Mouse (Mus musculus) liver, embryonic 16.5 days (tissue): ENCODE measurements around the gene Vmn1r43. TPM values are rescaled to one million over a fixed set of nuclear protein-coding genes. Genes with fewer than 3 reads are reported as not detected.
"Not testable (repeated sequence)": the region's sequence is repeated elsewhere in the genome, so short reads cannot be mapped to it uniquely, and the experiment has no call there.

Source experiments
- ATAC-seq: fragments of 200-750 bp; cut with Nextera tagmentation; 2 replicates; pipeline ENCODE4 v1.8.0; 2017; ENCODE audit warnings: low read depth, mild to moderate bottlenecking, moderate number of reproducible peaks, moderate library complexity
- H3K27ac ChIP-seq: fragments of 300-500 bp; sonication (generic); 2 replicates; pipeline ENCODE4 v1.5.1; 2014; ENCODE audit warnings: mild to moderate bottlenecking, low read length
- H3K27me3 ChIP-seq: fragments of 300-500 bp; sonication (generic); 2 replicates; pipeline ENCODE4 v1.6.1; 2014; ENCODE audit warnings: low read depth, low read length, mixed read lengths; ENCODE audit not compliant: control insufficient read depth, insufficient read depth
- H3K36me3 ChIP-seq: fragments of 300-500 bp; sonication (generic); 2 replicates; pipeline ENCODE4 v1.6.1; 2014; ENCODE audit warnings: mild to moderate bottlenecking; ENCODE audit not compliant: control insufficient read depth, insufficient read depth
- H3K4me1 ChIP-seq: fragments of 300-500 bp; sonication (generic); 2 replicates; pipeline ENCODE4 v1.6.1; 2014; ENCODE audit warnings: low read depth, low read length, mixed read lengths; ENCODE audit not compliant: control insufficient read depth
- H3K4me2 ChIP-seq: fragments of 300-500 bp; sonication (generic); 2 replicates; pipeline ENCODE4 v1.6.1; 2014; ENCODE audit warnings: low read depth, low read length, mixed read lengths
- H3K4me3 ChIP-seq: fragments of 300-500 bp; sonication (generic); 2 replicates; pipeline ENCODE4 v1.5.1; 2014; ENCODE audit warnings: low read depth, mild to moderate bottlenecking, low read length
- H3K9ac ChIP-seq: fragments of 300-500 bp; sonication (generic); 2 replicates; pipeline ENCODE4 v1.6.1; 2014; ENCODE audit warnings: low read depth, low read length
- H3K9me3 ChIP-seq: fragments of 300-500 bp; sonication (generic); replicated peaks from 2 replicates; pipeline ENCODE4 v1.6.1; 2016; ENCODE audit warnings: low read length; ENCODE audit not compliant: control insufficient read depth
- WGBS: fragments of 180-500 bp; shearing (Covaris S2); extraction: QIAGEN DNeasy Blood & Tissue Kit; methylation state at CpG from one replicate; pipeline ENCODE4 v1.1.7; 2014; ENCODE audit not compliant: insufficient replicate concordance; 5-methylcytosine and 5-hydroxymethylcytosine counted together
- polyA plus RNA-seq: library from polyadenylated mRNA; unstranded; fragments of >200 nt; fragmentation: Nextera tagmentation; extraction: Ambion mirVana; gene quantifications from 2 replicates; pipeline ENCODE4 v1.2.1, GENCODE M21; 2015

Vmn1r43 gene
- polyA plus RNA-seq = not detected in 2 replicates

- not testable (repeated sequence) for H3K9ac ChIP-seq, H3K27me3 ChIP-seq, H3K27ac ChIP-seq, ATAC-seq, H3K4me2 ChIP-seq, H3K36me3 ChIP-seq, H3K4me3 ChIP-seq, H3K9me3 ChIP-seq, H3K4me1 ChIP-seq
- 67% methylated on average over 3 of the region's 3 CpGs for WGBS
Observed at GRCm38 (mm10) chr6:89876313-89876712, at the start of gene Vmn1r43, which contains the start of gene Vmn1r42. TSS of gene Vmn1r43 (minus strand) at chr6:89876413. TSS of gene Vmn1r42 (minus strand) at chr6:89876413.

DNA sequence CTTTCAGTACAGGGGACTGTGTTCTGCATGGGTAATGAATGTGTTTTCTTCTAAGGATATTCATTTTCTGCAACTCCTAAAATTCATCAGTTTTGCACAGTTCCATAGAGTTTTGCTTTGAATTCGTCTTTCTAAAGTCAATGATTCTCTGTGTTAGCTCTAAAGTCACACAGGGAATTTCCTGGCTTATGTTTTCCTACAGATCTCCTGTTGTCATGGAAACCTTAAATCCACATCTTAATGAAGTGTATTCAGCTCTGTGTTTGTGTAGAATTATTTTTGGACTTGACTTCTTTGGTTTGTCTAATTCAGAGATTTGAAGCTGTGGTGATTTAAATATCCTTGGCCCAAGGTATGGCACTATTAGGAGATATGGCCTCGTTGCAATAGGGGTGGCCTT is 7.6 kb upstream of the Vmn1r43 start:
- no peak for ATAC-seq

GRCm38 (mm10) chr6:89883360-89883759 is 7.1 kb upstream of the Vmn1r43 start, which contains the start of gene Vmn1r44:
TSS of gene Vmn1r44 (plus strand) at chr6:89883660.
- no peak for ATAC-seq

More for the DNA sequence above, 7.6 kb upstream of the Vmn1r43 start:
- Histone ChIP-seq H3K27ac (no peak overlapping the region), H3K27me3 (no peaks in the 10 kb centered on the region), H3K9me3 (no peaks in the 10 kb centered on the region), H3K4me2 (no peak overlapping the region), H3K4me1 (no peaks in the 10 kb centered on the region), H3K36me3 (no peaks in the 10 kb centered on the region), H3K4me3 (no peak overlapping the region), H3K9ac (no peak overlapping the region)
- 35% methylated on average over 2 of the region's 2 CpGs for WGBS

GRCm38 (mm10) chr6:89880867-89881266 is 4.7 kb upstream of the Vmn1r43 start:
- no peak overlapping the region for H3K4me2 ChIP-seq
- no peak overlapping the region for H3K9ac ChIP-seq
- no peak for ATAC-seq
- H3K36me3 ChIP-seq = no peaks in the 10 kb centered on the region
- H3K9me3 ChIP-seq = no peaks in the 10 kb centered on the region
- H3K4me3 ChIP-seq = no peak overlapping the region
- no peaks in the 10 kb centered on the region for H3K27me3 ChIP-seq
- no peaks in the 10 kb centered on the region for H3K4me1 ChIP-seq
- no peak overlapping the region for H3K27ac ChIP-seq

More at GRCm38 (mm10) chr6:89883360-89883759, 7.1 kb upstream of the Vmn1r43 start, which contains the start of gene Vmn1r44:
- Histone ChIP-seq H3K27me3 (no peaks in the 10 kb centered on the region), H3K4me3 (no peak within 1 kb of the TSS), H3K9me3 (no peaks in the 10 kb centered on the region), H3K36me3 (no peaks in the 10 kb centered on the region), H3K4me2 (no peak within 1 kb of the TSS), H3K9ac (no peak within 1 kb of the TSS), H3K4me1 (no peaks in the 10 kb centered on the region), H3K27ac (no peak within 1 kb of the TSS)
- 61% methylated on average over 1 of the region's 1 CpGs for WGBS

- Histone ChIP-seq H3K4me1 (no peaks in the 10 kb centered on the region), H3K36me3 (no peaks in the 10 kb centered on the region), H3K27me3 (no peaks in the 10 kb centered on the region), H3K4me2 (no peak overlapping the region), H3K27ac (no peak overlapping the region), H3K4me3 (no peak overlapping the region), H3K9me3 (no peaks in the 10 kb centered on the region), H3K9ac (no peak overlapping the region)
- ATAC-seq = no peak
- 48% methylated on average over 2 of the region's 2 CpGs for WGBS
Observed at GRCm38 (mm10) chr6:89876963-89877362, 750 bp upstream of the Vmn1r43 start.

GRCm38 (mm10) chr6:89867976-89868375 is 8.2 kb downstream of the Vmn1r43 start:
- no peaks in the 10 kb centered on the region for H3K27me3 ChIP-seq
- no peaks in the 10 kb centered on the region for H3K4me1 ChIP-seq
- no peak for ATAC-seq
- no peaks in the 10 kb centered on the region for H3K9me3 ChIP-seq
- no peak overlapping the region for H3K27ac ChIP-seq
- no peak overlapping the region for H3K4me2 ChIP-seq
- no peaks in the 10 kb centered on the region for H3K36me3 ChIP-seq
- no peak overlapping the region for H3K9ac ChIP-seq
- no peak overlapping the region for H3K4me3 ChIP-seq
- 82% methylated on average over 2 of the region's 2 CpGs for WGBS

DNA sequence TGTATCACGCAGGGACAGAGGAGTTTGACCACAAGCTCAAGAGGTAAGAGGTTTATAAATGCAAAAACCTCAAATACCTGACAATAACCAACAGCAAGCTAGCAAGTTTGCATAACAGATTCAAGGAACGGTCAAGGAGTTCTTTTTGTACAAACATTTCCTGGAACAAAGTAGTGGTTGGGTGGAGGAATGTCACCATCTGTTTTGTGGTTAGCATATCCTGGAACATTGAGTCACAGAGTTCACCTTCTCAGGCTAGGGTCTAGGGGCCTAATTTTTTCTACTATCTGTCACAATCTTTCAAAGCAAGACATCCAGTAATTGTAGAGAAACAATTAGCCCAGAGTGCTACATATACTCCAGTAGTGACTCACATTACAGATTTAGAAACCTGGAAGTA is 8.9 kb downstream of the Vmn1r43 start:
- WGBS = 48% methylated on average over 2 of the region's 2 CpGs
- Histone ChIP-seq H3K4me3 (no peak overlapping the region), H3K27me3 (no peaks in the 10 kb centered on the region), H3K9me3 (no peaks in the 10 kb centered on the region), H3K4me2 (no peak overlapping the region), H3K27ac (no peak overlapping the region), H3K9ac (no peak overlapping the region), H3K36me3 (no peaks in the 10 kb centered on the region), H3K4me1 (no peaks in the 10 kb centered on the region)
- ATAC-seq = no peak

GRCm38 (mm10) chr6:89863792-89864191 is 12.4 kb downstream of the Vmn1r43 start:
- H3K9ac ChIP-seq = no peak overlapping the region
- H3K27me3 ChIP-seq = no peaks in the 10 kb centered on the region
- H3K4me2 ChIP-seq = no peak overlapping the region
- no peaks in the 10 kb centered on the region for H3K4me1 ChIP-seq
- no peaks in the 10 kb centered on the region for H3K36me3 ChIP-seq
- 34% methylated on average over 4 of the region's 4 CpGs for WGBS
- 0 out of 2 replicates have a peak, but pooled peaks cover 2% of the 10 kb centered on the region for H3K9me3 ChIP-seq
- no peak overlapping the region for H3K4me3 ChIP-seq
- no peak for ATAC-seq
- no peak overlapping the region for H3K27ac ChIP-seq

DNA sequence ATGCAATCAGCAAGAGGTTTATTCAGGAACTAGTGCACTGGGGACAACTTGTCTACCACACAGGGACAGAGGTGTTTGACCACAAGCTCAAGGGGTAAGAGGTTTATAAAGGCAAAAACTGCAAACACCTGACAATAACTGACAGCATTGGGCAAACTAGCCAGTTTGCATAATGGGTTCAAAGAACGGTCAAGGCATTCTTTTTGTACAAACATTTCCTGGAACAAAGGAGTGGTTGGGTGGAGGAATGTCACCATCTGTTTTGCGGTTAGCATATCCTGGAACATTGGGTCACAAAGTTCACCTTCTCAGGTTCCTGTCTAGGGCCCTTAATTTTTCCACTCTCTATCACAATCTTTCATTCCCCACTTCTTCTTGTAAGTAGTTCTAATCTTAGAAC is 16.4 kb downstream of the Vmn1r43 start:
- Histone ChIP-seq H3K9me3 (0 out of 2 replicates have a peak, but pooled peaks cover 2% of the 10 kb centered on the region), H3K27ac (no peak overlapping the region), H3K36me3 (no peaks in the 10 kb centered on the region), H3K4me2 (no peak overlapping the region), H3K4me1 (no peaks in the 10 kb centered on the region), H3K9ac (no peak overlapping the region), H3K4me3 (no peak overlapping the region), H3K27me3 (no peaks in the 10 kb centered on the region)
- WGBS = 58% methylated on average over 2 of the region's 2 CpGs
- no peak for ATAC-seq
